Mouse (Mus musculus) left cerebral cortex, adult 8-10 months (tissue): ENCODE measurements around the gene Ugt1a7c. TPM values are rescaled to one million over a fixed set of nuclear protein-coding genes. Genes with fewer than 3 reads are reported as not detected.

ENCODE experiments used
- DNase-seq, 2 experiments: peaks; one replicate each; pipeline ENCODE4 v3.0.0; 2022; ENCODE audit warnings: low spot score in 2 of 2
- total RNA-seq, 4 experiments: library from RNA; stranded (reverse); gene quantifications; 2 replicates each; pipeline ENCODE4 v1.2.4; 2022

Ugt1a7c gene
- total RNA-seq, 4 experiments from 2014 or later = 1.0 to 2.1 (median 1.9) TPM

- no peak for DNase-seq
Observed at GRCm38 (mm10) chr1:88235046-88235893, 140.4 kb downstream of the Ugt1a7c start.

- no peak for DNase-seq
Observed at GRCm38 (mm10) chr1:88235894-88236415, 141.1 kb downstream of the Ugt1a7c start.

- no peak for DNase-seq
Observed at GRCm38 (mm10) chr1:88237311-88237710, 142.4 kb downstream of the Ugt1a7c start.

- no peak for DNase-seq
Observed at GRCm38 (mm10) chr1:88238771-88239170, 143.9 kb downstream of the Ugt1a7c start.

GRCm38 (mm10) chr1:88240072-88240471, 145.2 kb downstream of the Ugt1a7c start:
- no peak for DNase-seq

GRCm38 (mm10) chr1:88240579-88240978, 145.7 kb downstream of the Ugt1a7c start:
- DNase-seq = no peak

DNA sequence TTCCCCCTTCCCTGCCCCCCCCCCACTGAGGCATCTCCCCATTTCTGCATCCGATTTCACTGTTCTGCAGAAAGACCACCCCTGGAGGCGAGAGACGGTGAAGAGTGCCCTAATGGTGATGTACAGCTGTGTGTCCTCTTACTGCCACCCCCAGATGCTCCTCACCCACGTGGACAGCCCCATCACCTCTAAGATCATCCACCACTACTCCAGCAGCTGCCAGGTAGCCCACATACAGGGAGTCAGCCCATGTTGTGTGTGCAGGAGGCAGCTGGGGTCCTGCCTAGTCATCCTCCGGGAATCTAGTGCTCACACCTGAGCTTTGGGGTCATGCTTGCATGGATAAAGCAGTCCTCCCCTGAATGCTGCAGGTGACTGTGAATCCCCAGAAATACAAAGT, 149.0 kb downstream of the Ugt1a7c start:
- no peak for DNase-seq

GRCm38 (mm10) chr1:88245881-88246280, 151.0 kb downstream of the Ugt1a7c start:
- no peak for DNase-seq

- no peak for DNase-seq
Observed at GRCm38 (mm10) chr1:88246386-88246785, 151.5 kb downstream of the Ugt1a7c start.

GRCm38 (mm10) chr1:88247660-88248059, 152.8 kb downstream of the Ugt1a7c start:
- no peak for DNase-seq

GRCm38 (mm10) chr1:88248658-88249057, 153.8 kb downstream of the Ugt1a7c start:
- no peak for DNase-seq

DNA sequence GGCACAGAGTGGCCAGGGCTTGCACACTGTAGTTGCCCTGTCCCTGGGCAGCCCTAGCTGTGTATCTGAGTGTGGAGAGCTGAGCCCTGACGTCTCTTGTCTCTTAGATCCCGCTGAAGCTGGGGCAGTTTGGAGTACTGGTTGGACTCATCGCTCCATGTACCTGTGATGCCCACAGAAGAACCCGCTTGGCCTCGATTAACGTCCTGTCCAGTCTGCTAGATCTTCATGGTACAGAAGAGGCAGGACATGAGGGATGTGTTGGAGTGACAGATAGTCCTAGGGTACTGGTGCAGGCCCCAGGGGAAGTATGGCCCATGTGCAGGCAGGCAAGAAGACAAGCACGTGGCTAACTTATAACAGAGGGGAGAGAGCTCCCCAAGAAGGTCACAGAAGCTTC, 154.7 kb downstream of the Ugt1a7c start:
- no peak for DNase-seq

- no peak for DNase-seq
Observed at GRCm38 (mm10) chr1:88250023-88250422, 155.2 kb downstream of the Ugt1a7c start.

DNA sequence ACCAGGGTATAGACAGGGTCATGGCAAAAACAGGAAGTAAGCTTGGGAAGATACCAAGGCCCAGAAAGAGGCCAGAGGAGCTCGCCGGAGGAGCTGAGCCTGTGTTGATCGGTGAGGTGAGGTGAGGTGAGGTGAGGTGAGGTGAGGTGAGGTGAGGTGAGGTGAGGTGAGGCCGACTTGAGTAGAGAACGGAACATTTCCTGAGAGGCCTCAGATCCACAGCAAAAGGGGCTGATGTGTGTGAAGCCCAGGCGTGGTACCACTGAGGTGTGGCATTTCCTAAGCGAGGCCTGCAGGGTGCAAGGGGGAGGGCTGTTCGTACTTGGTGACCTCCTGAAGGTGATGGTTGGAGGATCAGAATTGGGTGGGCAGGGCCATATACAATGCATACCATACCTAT, 158.2 kb downstream of the Ugt1a7c start:
- no peak for DNase-seq

DNA sequence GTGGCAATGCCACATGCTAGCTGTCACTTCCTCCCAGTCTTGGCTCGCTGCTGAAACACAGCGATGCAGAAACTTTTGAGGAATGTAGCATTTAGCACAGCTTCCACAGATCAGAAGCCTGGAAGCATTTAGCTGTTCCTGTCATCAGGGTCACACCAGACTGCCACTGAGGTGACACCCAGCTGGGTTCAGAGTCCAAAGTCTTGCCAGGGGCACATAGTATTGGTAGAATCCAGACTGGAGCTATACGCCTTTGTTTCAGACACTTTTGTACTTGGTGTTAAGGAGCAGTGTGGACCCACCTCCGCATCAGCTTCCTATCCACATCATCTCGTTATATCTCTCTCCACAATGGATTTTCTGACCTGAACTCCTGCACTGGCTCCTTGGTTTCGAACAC, 158.7 kb downstream of the Ugt1a7c start:
- DNase-seq = no peak

DNA sequence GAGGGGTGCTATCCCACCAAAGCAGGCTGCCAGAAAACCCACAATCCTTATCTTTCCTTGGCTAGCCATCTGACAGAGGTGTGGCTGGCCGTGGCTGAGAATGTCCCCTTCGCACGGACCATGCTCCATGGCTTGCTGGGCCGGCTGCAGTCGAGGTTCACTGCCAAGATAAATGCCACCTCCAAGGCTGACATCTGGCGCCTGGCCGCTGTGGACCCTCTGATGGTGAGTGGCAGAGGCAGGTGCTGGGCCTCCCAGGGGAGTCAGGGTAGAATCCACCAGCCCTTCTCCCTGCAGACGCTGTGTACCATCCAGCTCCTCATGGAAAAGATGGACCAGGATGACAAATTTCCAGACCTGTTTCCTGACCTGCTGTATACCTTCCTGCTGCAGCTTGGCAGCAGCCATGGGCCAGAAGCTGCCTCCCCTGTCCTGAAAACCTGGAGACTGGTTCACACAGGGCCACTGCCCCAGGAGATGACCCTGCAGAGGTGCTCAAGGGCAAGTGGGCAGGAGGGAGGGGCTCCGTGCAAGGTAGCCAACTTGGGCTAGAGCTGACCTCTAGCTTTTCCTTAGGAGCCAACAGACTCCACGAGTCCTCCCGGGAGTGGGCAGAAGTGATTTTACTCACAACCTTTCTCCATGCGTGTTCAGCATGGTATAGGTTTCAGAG, 160.1 kb downstream of the Ugt1a7c start:
- no peak for DNase-seq

DNA sequence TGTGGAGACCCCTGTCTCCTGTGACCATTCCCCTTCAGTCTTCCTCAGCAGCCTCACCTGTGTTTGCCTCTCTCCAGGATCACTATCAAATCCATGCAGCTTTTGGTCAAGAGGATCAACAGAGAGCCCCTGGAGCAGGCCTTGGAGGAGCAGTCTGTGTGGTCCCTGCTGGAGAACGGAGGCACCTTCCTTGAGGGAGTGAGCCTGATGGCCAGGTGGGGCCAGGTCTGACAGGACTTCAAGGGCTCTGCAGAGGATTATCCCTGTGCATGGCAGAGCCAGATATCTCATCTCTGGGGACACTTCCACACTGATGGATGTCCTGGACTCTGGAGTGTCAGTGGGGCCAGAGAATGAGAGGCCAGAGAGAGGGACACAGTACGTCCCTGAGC, 160.6 kb downstream of the Ugt1a7c start:
- no peak for DNase-seq

DNA sequence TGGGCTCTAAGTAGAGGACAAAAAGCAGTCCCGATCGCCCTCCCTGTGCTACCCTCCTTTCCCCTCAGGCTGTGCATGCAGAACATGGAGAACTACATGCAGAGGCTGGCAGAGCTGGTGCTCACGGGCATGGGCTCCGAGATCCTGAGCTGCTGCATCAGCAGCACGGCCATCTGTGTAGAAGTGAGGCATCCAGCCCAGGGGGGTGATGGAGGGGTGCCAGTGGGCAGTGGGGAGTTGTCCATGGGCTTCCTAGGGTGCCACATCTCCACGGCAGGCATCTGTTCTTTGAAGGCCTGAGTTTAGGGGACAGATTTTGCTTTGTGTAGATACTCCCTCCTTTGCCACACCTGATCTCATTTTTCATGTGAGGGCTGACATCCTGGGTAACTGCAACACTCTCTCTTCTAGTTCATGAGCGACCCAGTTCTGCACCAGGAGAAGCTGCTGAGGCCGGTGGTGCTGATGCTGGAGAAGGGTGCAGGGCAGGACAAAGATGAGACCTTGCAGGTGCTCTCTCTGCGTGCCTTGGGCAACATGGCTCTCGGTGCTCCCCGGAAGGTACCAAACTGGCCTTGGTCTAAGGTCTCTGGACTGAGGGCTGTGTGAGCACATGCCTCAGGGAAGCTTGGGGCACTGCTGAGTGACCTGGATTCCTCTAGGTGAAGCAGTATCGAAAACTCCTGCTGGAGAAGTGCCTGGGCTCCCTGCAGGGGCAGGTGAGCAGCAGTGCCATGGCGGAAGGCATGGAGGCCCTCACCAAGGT, 161.3 kb downstream of the Ugt1a7c start:
- no peak for DNase-seq

- DNase-seq = no peak
Observed at GRCm38 (mm10) chr1:88256886-88257663, 162.2 kb downstream of the Ugt1a7c start.

- no peak for DNase-seq
Observed at GRCm38 (mm10) chr1:88257681-88258080, 162.8 kb downstream of the Ugt1a7c start.

GRCm38 (mm10) chr1:88258361-88258760, 163.5 kb downstream of the Ugt1a7c start:
- DNase-seq = no peak
